Mouse (Mus musculus): ENCODE data around the gene Nek7. TPM values are rescaled to one million over a fixed set of nuclear protein-coding genes. Genes with fewer than 3 reads are reported as not detected.

The Nek7 gene
- total RNA-seq, 2 experiments from 2014 or later: 61.7 to 67.1 TPM

DNA sequence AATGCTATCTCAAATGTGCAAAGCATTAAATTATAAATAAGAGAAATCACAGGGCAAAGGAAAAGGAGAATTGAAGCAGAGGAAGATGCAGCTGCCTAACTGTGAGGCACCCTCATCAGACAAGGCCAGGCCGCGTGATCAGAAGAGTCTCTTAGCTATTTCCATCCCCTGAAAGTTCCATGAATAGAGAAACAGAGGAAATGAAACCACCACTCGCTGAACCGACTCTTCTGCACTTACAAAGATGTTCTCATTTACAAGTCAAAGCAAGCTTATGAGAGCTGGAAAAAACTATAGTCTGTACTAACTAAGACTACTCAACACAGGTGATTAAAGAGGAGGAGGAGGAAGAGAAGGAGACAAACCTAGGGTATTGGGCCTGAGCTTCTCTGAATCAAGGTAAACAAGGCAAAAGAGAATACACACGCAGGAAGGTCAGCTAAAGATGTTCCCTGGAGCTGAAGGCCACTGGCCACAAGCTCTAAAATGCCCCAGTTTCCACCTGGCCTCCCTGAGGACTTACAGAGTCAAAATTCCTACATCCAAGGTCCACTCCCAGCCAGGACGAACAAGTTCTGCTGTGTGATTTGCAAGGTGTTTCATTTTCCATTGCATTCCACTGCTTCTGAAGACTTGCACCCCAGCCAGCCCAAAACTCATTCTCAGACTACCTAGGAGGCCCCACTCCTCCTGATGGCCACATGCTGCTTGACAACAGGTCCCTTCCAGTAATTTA lies 5.2 kb downstream of the Nek7 start:
- intact Hi-C loops (cut with DNase I): loop anchor here (5.0 kb wide), 4 partner anchors 42 to 122 kb away; no protein-coding TSS in a partner anchor
- DNase-seq: no peak

DNA sequence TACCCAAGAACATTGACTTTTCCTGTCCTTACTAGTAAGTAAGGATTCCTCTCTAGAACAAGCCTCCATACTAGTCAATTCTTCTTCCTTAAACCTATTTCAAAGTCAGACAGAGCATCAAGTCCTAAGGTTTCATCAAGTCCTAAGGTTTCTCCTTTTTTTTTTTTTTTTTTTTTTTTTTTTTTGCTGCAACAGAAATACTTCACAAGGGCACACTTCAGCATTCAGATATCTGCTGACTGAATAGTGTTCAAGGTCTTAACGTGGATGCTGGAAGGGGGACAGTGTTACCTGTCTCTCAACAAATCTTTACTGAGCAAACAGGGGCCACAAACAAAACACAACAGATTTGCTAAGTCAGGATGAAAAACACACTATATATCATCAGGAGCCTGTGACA lies 7.8 kb downstream of the Nek7 start:
- DNase-seq: no peak
- intact Hi-C loops (cut with DNase I): no loop called here

DNA sequence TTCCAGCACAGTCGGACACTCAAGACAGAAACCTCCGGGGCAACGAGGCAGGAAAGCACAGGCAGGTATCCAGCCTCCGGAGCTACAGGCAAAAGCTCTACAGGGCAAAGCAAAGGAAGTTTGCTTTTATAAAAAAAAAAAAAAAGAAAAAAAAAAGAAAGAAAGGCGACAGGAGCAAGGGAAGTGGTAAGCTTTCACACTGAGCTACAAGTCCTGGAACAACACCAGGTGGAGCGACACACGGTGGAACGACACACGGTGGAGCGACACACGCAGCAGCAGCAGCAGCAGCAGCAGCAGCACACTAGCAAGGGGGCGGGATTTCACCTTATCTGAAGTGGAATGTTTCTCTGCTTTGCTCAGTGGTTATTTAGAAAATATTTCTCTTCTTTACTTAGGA lies 10.8 kb downstream of the Nek7 start:
- intact Hi-C loops (cut with DNase I): no loop called here
- peak in 1 of 2 experiments; percentile 28 for DNase-seq

- intact Hi-C loops (cut with DNase I): no loop called here
- no peak for DNase-seq
Observed at GRCm38 (mm10) chr1:138608336-138608735, 11.6 kb downstream of the Nek7 start.

DNA sequence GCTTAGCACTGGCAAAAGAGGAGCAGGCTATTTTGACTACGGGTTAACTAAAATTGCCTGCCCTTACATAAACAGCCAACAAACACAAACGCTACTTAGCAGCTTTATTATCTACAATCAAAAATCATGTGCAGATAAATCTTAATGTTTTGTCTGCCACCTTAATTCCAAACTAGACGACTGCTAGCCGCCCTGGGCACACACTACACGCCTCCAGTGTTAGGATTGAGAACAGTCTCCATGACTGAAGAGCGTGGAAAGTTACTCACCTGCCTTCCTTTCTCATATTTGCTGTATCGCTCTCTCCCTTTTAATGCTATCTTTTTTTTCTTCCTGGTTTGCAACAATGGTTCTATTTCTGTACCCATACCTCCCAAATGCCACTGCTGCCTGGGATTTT lies 12.1 kb downstream of the Nek7 start:
- intact Hi-C loops (cut with DNase I): no loop called here
- DNase-seq: no peak

- intact Hi-C loops (cut with DNase I): no loop called here
- DNase-seq: peak in 1 of 2 experiments; percentile 50
Observed at GRCm38 (mm10) chr1:138606771-138607170, 13.2 kb downstream of the Nek7 start.

- intact Hi-C loops (cut with DNase I): no loop called here
- DNase-seq: no peak
Observed at GRCm38 (mm10) chr1:138604736-138605135, 15.2 kb downstream of the Nek7 start.

DNA sequence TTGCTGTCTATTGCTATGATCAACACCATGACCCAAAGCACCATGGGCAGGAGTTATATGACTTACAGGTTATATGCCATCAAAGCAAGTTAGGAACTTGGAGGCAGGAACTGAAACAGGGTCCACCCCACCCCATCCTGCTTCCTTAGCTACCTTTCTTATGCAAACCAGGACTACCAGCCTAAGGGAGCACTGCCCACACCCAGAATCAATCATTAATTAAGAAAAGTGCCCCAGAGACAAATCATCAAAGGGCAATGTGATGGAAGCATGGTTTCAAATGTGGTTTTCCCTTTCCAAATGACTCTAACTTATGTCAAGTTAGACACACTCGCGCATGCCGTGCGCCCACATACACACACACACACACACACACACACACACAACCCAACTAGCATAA lies 16.0 kb downstream of the Nek7 start:
- intact Hi-C loops (cut with DNase I): no loop called here
- DNase-seq: no peak

- DNase-seq: no peak
- intact Hi-C loops (cut with DNase I): no loop called here
Observed at GRCm38 (mm10) chr1:138598087-138598486, 21.9 kb downstream of the Nek7 start.

GRCm38 (mm10) chr1:138596127-138596706 lies 23.7 kb downstream of the Nek7 start:
- intact Hi-C loops (cut with DNase I): no loop called here
- peak in 1 of 2 experiments; percentile 32 for DNase-seq

GRCm38 (mm10) chr1:138594910-138595309 lies 25.0 kb downstream of the Nek7 start:
- intact Hi-C loops (cut with DNase I): no loop called here

GRCm38 (mm10) chr1:138593922-138594321 lies 26.0 kb downstream of the Nek7 start:
- intact Hi-C loops (cut with DNase I): no loop called here
- DNase-seq: no peak

More at GRCm38 (mm10) chr1:138594910-138595309, 25.0 kb downstream of the Nek7 start:
- no peak for DNase-seq

DNA sequence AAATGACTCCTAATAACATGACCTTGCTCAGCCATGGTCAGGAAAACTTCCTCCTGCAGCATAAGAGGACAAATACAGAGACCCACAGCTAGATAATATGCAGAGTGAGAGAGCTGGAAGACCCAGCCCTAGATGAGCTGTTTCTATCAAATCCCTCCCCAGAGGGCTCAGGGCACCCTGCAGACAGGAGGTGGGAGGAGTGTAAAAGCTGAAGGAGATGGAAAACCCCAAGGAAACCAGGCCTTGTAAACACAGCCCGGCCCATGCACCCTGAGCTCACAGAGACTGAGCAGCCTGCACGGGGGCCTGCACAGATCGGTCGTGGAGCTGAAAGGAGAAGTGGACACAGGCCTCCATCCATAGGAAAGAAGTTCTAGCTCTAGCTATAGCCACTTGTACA lies 27.5 kb downstream of the Nek7 start:
- intact Hi-C loops (cut with DNase I): no loop called here

GRCm38 (mm10) chr1:138590451-138591022 lies 29.4 kb downstream of the Nek7 start:
- intact Hi-C loops (cut with DNase I): no loop called here
- DNase-seq: no peak

More for the DNA sequence above, 27.5 kb downstream of the Nek7 start:
- no peak for DNase-seq

GRCm38 (mm10) chr1:138589126-138589525 lies 30.8 kb downstream of the Nek7 start:
- DNase-seq: no peak
- intact Hi-C loops (cut with DNase I): no loop called here

- DNase-seq: no peak
- intact Hi-C loops (cut with DNase I): no loop called here
Observed at GRCm38 (mm10) chr1:138587812-138588211, 32.1 kb downstream of the Nek7 start.

DNA sequence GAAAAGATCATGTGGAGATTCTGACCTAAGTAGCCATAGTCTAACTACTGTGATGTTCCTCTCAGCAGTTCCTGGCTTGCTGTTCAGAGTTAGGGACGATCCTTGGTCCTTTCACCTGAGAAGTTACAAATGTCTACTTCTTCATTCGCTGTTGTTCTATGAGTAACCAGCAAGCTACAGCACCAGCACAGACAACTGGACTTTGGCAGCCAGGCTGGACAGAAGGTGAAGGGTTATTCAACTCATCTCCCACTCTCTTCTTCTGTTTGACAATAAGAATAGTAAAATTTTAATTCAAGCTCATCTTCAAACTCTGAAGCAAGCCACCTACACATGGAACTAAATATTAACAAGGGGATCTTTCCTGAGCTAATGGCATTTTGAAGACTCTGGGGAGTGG lies 33.0 kb downstream of the Nek7 start:
- intact Hi-C loops (cut with DNase I): no loop called here
- no peak for DNase-seq

- no peak for DNase-seq
- intact Hi-C loops (cut with DNase I): no loop called here
Observed at GRCm38 (mm10) chr1:138584423-138585013, 35.4 kb downstream of the Nek7 start.

DNA sequence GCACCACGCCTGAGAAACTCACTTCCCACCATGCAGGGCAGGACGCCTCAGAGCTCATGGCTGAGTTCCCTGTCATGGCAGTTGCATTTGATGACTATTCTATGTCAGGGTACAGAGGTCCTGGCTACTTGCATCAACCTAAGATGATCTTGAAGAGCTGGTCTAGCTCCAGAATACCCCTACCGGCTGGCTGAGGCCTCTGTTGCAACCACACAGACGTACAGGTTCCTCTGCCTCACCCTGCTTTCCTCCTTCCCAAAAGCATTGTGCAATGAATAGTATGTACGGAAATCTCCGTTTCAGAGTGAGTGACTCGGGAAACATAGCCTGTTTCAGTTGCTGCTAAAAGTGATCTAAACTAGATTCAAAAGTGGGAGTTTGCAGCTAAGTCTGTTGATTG lies 37.7 kb downstream of the Nek7 start:
- intact Hi-C loops (cut with DNase I): no loop called here
- DNase-seq: no peak

- intact Hi-C loops (cut with DNase I): no loop called here
- no peak for DNase-seq
Observed at GRCm38 (mm10) chr1:138579822-138580492, 40.0 kb downstream of the Nek7 start.

DNA sequence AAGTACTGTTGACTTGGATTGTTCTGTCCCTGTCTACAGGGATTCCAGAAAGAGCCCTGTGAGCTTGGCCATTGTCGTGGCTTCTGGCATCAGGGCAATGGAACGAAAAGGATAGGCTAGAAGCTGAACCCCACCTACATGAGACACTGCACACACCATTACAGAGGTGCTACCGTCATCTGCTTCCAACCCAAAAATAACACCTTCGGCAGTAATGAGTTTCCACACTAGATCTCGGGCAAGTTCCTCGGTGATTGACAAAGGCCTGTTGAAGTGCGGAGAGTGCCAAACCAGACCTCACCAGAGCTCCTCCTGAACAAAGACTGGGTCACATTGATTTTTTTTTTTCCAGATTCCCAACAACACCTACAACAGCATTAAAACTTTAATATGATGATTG lies 40.7 kb downstream of the Nek7 start:
- intact Hi-C loops (cut with DNase I): no loop called here
- DNase-seq: no peak
